Mouse (Mus musculus) limb, embryonic 15.5 days (tissue): ENCODE data around the gene Sik1. TPM values are rescaled to one million over a fixed set of nuclear protein-coding genes. Genes with fewer than 3 reads are reported as not detected.
A peak's percentile ranks its signal among the peaks of the same experiment; 100 is the strongest.

Experiments
- ATAC-seq: fragments of 200-750 bp; cut with Nextera tagmentation; 2 replicates; pipeline ENCODE4 v1.8.0; 2017; ENCODE audit warnings: low read depth, moderate TSS enrichment; ENCODE audit not compliant: insufficient number of reproducible peaks, low FRiP score, low TSS enrichment
- H3K27ac ChIP-seq: fragments of 300-500 bp; sonication (generic); 2 replicates; pipeline ENCODE4 v1.5.1; 2015; ENCODE audit warnings: moderate library complexity, mild to moderate bottlenecking, inconsistent platforms
- H3K27me3 ChIP-seq: fragments of 300-500 bp; sonication (generic); 2 replicates; pipeline ENCODE4 v1.6.1; 2015; ENCODE audit warnings: inconsistent platforms
- H3K36me3 ChIP-seq: fragments of 300-500 bp; sonication (generic); 2 replicates; pipeline ENCODE4 v1.6.1; 2015; ENCODE audit warnings: inconsistent platforms
- H3K4me1 ChIP-seq: fragments of 300-500 bp; sonication (generic); 2 replicates; pipeline ENCODE4 v1.6.1; 2015; ENCODE audit warnings: inconsistent platforms
- H3K4me2 ChIP-seq: fragments of 300-500 bp; sonication (generic); 2 replicates; pipeline ENCODE4 v1.6.1; 2015; ENCODE audit warnings: mild to moderate bottlenecking, inconsistent platforms
- H3K4me3 ChIP-seq: fragments of 300-500 bp; sonication (generic); 2 replicates; pipeline ENCODE4 v1.5.1; 2015; ENCODE audit warnings: mild to moderate bottlenecking, inconsistent platforms
- H3K9ac ChIP-seq: fragments of 300-500 bp; sonication (generic); 2 replicates; pipeline ENCODE4 v1.6.1; 2015; ENCODE audit warnings: inconsistent platforms
- H3K9me3 ChIP-seq: fragments of 300-500 bp; sonication (generic); 2 replicates; pipeline ENCODE4 v1.6.1; 2016; ENCODE audit warnings: inconsistent platforms
- WGBS: fragments of 180-500 bp; shearing (Covaris S2); methylation state at CpG from one replicate; pipeline ENCODE4 v1.1.7; 2015; 5-methylcytosine and 5-hydroxymethylcytosine counted together
- polyA plus RNA-seq: library from polyadenylated mRNA; unstranded; fragments of >200 nt; fragmentation: Nextera tagmentation; extraction: Ambion mirVana; gene quantifications from 2 replicates; pipeline ENCODE4 v1.2.1, GENCODE M21; 2015

Sik1 gene
- polyA plus RNA-seq, 1 experiment from 2014 or later = 30.5 TPM

GRCm38 (mm10) chr17:31835528-31836263 lies 19.9 kb downstream of the Sik1 start:
- Histone ChIP-seq H3K27me3 (no peaks in the 10 kb centered on the region), H3K4me3 (no peak overlapping the region), H3K36me3 (no peaks in the 10 kb centered on the region), H3K9me3 (no peaks in the 10 kb centered on the region), H3K4me1 (peaks cover 33% of the 10 kb centered on the region), H3K27ac (peak overlapping the region; percentile 54; the same call in 1 of the 2 replicates), H3K4me2 (no peak overlapping the region), H3K9ac (no peak overlapping the region)
- ATAC-seq = no peak
- 92% methylated on average over 11 of the region's 11 CpGs for WGBS

GRCm38 (mm10) chr17:31834320-31835065 lies 21.1 kb downstream of the Sik1 start:
- no peak overlapping the region for H3K4me2 ChIP-seq

GRCm38 (mm10) chr17:31833752-31834151 lies 21.9 kb downstream of the Sik1 start:
- WGBS = 31% methylated on average over 7 of the region's 7 CpGs
- no peak overlapping the region for H3K4me2 ChIP-seq

More at GRCm38 (mm10) chr17:31834320-31835065, 21.1 kb downstream of the Sik1 start:
- Histone ChIP-seq H3K4me3 (no peak overlapping the region), H3K36me3 (no peaks in the 10 kb centered on the region), H3K9ac (no peak overlapping the region), H3K9me3 (no peaks in the 10 kb centered on the region), H3K27ac (peak overlapping the region; percentile 73), H3K4me1 (peaks cover 37% of the 10 kb centered on the region), H3K27me3 (no peaks in the 10 kb centered on the region)
- no peak for ATAC-seq
- 63% methylated on average over 6 of the region's 6 CpGs for WGBS

GRCm38 (mm10) chr17:31832577-31832964 lies 23.0 kb downstream of the Sik1 start:
- no peak for ATAC-seq
- Histone ChIP-seq H3K4me2 (no peak overlapping the region), H3K9ac (no peak overlapping the region), H3K4me3 (no peak overlapping the region), H3K36me3 (no peaks in the 10 kb centered on the region), H3K27ac (no peak overlapping the region), H3K9me3 (no peaks in the 10 kb centered on the region), H3K4me1 (peaks cover 44% of the 10 kb centered on the region), H3K27me3 (no peaks in the 10 kb centered on the region)
- WGBS = 89% methylated on average over 9 of the region's 9 CpGs

More at GRCm38 (mm10) chr17:31833752-31834151, 21.9 kb downstream of the Sik1 start:
- Histone ChIP-seq H3K9ac (no peak overlapping the region), H3K27me3 (no peaks in the 10 kb centered on the region), H3K9me3 (no peaks in the 10 kb centered on the region), H3K4me1 (peaks cover 37% of the 10 kb centered on the region), H3K36me3 (no peaks in the 10 kb centered on the region), H3K27ac (peak overlapping the region; percentile 73), H3K4me3 (no peak overlapping the region)
- ATAC-seq = no peak

DNA sequence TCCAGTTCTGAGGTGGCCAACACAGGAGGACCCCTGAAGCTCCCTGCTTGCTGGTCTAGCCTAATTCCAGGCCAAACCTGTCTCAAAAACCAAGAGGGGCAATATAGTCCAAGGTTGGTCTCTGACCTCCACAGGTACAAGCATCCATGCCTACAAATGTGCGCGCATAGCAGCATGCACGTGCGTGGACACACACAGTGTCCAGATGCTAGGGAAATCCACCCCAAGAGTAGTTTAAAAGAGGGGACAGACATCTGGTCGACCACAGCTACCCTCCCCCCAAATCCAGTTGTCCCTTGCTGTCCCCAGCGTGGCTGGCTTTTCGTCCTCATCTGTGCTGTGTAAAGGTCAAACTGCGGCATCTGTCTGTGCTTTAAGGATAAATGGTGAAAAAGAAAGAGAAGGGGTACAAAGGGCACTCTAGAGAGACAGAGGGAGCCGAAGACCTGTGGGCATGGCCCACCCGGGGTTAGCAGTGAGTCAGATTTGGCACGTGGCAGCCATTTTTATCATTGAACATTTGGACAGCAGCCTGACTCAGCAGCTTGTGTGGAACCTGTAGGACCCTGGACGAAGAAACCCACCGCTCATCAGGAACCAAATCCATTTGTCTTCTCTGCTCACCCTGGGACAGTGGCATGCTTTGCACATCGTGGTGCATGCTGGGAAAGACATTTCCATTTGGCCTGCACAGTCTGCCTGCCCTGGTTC lies 23.6 kb downstream of the Sik1 start:
- Histone ChIP-seq H3K27ac (0 out of 2 replicates have a peak overlapping the region, but pooled peaks have one; percentile 12), H3K27me3 (no peaks in the 10 kb centered on the region), H3K9me3 (no peaks in the 10 kb centered on the region), H3K4me1 (peaks cover 50% of the 10 kb centered on the region), H3K9ac (no peak overlapping the region), H3K4me2 (no peak overlapping the region), H3K36me3 (no peaks in the 10 kb centered on the region), H3K4me3 (no peak overlapping the region)
- WGBS = 87% methylated on average over 14 of the region's 14 CpGs
- no peak for ATAC-seq

GRCm38 (mm10) chr17:31831097-31831865 lies 24.3 kb downstream of the Sik1 start:
- Histone ChIP-seq H3K9me3 (no peaks in the 10 kb centered on the region), H3K36me3 (no peaks in the 10 kb centered on the region), H3K4me2 (no peak overlapping the region), H3K4me1 (peaks cover 54% of the 10 kb centered on the region), H3K9ac (no peak overlapping the region), H3K27me3 (no peaks in the 10 kb centered on the region), H3K4me3 (no peak overlapping the region), H3K27ac (0 out of 2 replicates have a peak overlapping the region, but pooled peaks have one; percentile 12)
- 52% methylated on average over 6 of the region's 6 CpGs for WGBS
- no peak for ATAC-seq

DNA sequence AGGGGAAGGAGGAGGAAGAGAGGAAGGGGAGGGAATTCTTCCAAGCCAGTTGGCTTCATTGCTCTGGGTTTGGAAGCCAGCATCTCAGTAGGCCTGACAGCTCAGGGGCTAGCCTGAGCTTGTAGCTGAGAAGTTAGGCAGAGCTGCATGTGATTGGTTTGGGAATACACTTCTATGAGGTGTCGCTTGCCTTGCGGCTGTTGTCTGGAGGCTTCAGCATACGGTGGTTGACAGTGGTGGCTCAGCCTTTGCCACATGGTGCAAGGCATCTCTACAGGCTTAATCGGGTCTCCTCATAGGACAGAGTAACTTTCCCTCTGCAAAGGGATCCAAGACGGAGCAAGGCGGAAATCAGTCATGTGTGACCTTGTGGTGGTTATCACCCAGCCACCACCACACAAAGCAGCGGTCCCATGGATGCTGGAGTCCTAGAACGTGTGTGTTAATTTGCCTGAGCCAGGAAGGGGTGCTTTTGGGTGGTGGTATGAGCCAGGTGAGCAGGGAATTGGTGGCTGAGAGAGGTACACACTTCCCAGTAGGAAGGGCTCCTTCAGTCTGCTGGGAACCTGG lies 25.0 kb downstream of the Sik1 start:
- Histone ChIP-seq H3K4me2 (no peak overlapping the region), H3K36me3 (no peaks in the 10 kb centered on the region), H3K27me3 (no peaks in the 10 kb centered on the region), H3K4me1 (peaks cover 56% of the 10 kb centered on the region), H3K9ac (no peak overlapping the region), H3K9me3 (no peaks in the 10 kb centered on the region), H3K4me3 (no peak overlapping the region), H3K27ac (no peak overlapping the region)
- ATAC-seq = no peak; the same call in 1 of the 2 replicates
- WGBS = 88% methylated on average over 8 of the region's 8 CpGs

GRCm38 (mm10) chr17:31828916-31829315 lies 26.7 kb downstream of the Sik1 start:
- Histone ChIP-seq H3K9me3 (no peaks in the 10 kb centered on the region), H3K36me3 (no peaks in the 10 kb centered on the region), H3K27me3 (no peaks in the 10 kb centered on the region), H3K4me1 (peaks cover 47% of the 10 kb centered on the region), H3K4me2 (no peak overlapping the region), H3K4me3 (no peak overlapping the region), H3K27ac (no peak overlapping the region), H3K9ac (no peak overlapping the region)
- ATAC-seq = no peak
- WGBS = 98% methylated on average over 5 of the region's 5 CpGs

DNA sequence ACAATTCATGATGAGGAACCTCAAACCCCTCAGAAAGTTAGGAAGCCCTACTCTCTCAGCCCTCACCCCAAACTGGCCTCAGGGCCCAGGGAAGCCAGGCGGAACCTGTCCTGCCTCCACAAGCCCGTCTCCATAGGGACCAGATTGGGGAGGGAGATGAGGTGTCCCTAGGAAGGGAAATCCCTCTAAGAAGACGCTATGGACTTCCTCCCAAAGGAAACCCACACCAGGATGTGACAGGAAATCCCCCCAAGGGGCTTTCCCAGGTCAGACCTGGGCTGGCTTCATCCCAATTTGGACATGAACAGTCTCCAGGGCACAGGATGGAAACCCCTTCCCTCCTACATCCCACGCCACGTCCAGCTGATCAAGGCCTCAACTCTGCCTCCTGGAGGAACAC lies 27.5 kb downstream of the Sik1 start:
- Histone ChIP-seq H3K9ac (no peak overlapping the region), H3K27me3 (no peaks in the 10 kb centered on the region), H3K9me3 (no peaks in the 10 kb centered on the region), H3K4me2 (no peak overlapping the region), H3K4me1 (peaks cover 39% of the 10 kb centered on the region), H3K36me3 (no peaks in the 10 kb centered on the region), H3K27ac (peak overlapping the region; percentile 85), H3K4me3 (no peak overlapping the region)
- no peak for ATAC-seq
- 63% methylated on average over 5 of the region's 5 CpGs for WGBS

GRCm38 (mm10) chr17:31827206-31827605 lies 28.4 kb downstream of the Sik1 start:
- Histone ChIP-seq H3K4me1 (peaks cover 39% of the 10 kb centered on the region), H3K27me3 (no peaks in the 10 kb centered on the region), H3K9me3 (no peaks in the 10 kb centered on the region), H3K4me2 (no peak overlapping the region), H3K36me3 (no peaks in the 10 kb centered on the region), H3K9ac (no peak overlapping the region), H3K27ac (peak overlapping the region; percentile 85), H3K4me3 (no peak overlapping the region)
- WGBS = 20% methylated on average over 5 of the region's 5 CpGs
- ATAC-seq = peak; percentile 35; the same call in 1 of the 2 replicates

DNA sequence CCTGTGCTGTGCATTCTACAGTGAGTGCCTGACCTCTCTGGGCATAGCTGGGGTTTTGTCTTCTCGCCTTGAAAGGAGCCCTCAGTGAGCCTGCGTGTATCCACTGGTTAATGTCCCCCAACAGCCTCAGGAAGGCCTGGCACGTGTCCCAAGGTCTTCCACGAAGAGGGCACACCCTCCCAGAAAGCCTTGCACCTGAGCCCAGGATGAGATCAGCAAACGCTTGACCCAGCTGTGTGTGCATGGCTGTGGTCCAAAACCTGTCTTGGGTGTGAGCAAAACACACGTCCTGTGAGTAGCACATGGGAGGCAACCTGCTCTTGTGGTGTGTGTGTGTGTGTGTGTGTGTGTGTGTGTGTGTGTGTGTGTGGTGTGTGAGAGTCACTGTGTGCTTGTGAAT lies 28.9 kb downstream of the Sik1 start:
- WGBS = 21% methylated on average over 6 of the region's 6 CpGs
- H3K4me2 ChIP-seq = no peak overlapping the region
- no peak overlapping the region for H3K4me3 ChIP-seq
- no peaks in the 10 kb centered on the region for H3K27me3 ChIP-seq
- H3K27ac ChIP-seq = peak overlapping the region; percentile 85
- no peak for ATAC-seq
- H3K9me3 ChIP-seq = no peaks in the 10 kb centered on the region
- no peak overlapping the region for H3K9ac ChIP-seq
- H3K4me1 ChIP-seq = peaks cover 35% of the 10 kb centered on the region
- no peaks in the 10 kb centered on the region for H3K36me3 ChIP-seq
